Mouse (Mus musculus) urinary bladder, adult 18-20 months (tissue): ENCODE data around the gene Lingo1.

Experiments
- DNase-seq, 2 experiments: peaks; one replicate each; pipeline ENCODE4 v3.0.0; 2022; ENCODE audit warnings: low spot score in 2 of 2, mixed read lengths in 2 of 2

Lingo1 gene

DNA sequence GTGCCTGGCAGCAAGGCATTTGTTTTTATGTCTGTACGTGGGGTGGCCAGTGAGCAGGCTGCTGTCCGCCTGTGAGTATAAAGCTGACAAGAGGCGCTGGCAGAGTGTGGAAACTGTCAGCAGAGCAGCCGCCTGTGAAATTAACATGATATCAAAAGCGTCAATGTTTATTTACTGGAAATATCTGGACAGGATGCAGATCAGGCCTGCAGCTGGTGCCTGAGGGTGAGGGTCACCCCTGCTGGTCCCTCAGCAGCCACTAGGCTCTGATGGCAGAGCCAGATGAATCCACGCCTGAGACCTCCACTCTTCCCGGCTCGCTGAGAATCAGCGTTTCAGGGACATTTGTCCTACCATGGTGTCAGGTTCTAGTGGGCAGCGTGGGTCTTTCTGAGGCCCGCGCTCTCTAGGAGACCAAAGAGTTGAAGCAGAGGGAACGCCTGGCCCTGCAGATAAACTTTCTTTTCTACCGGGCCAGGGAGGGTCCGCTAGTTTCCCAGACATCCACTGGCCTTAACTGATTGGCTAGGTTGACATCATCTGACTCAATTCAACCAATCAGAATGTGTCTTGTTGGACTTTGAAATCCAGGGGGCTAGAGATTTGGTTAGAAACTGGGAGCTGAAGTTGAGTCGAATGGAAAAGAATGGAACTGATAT, 190.1 kb downstream of the Lingo1 start:
- no peak for DNase-seq

DNA sequence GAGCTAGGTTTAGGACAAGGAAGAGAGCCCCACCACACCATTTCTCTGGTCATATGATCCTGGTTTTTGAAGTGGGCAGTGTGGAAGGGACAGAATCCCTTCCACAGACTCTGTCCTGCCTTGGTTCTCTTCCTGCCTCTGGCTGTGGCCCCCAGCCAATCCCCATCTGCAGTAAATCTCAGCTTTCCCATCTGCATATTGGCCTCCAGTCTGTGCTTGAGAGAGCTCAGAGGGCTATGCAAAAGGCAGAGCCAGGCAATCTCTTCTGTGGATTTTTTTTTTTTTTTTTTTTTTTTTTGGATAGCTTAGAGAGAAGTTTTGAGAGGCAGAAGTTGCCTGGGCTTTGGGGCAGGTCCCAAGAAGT, 190.8 kb downstream of the Lingo1 start:
- DNase-seq, result no peak

DNA sequence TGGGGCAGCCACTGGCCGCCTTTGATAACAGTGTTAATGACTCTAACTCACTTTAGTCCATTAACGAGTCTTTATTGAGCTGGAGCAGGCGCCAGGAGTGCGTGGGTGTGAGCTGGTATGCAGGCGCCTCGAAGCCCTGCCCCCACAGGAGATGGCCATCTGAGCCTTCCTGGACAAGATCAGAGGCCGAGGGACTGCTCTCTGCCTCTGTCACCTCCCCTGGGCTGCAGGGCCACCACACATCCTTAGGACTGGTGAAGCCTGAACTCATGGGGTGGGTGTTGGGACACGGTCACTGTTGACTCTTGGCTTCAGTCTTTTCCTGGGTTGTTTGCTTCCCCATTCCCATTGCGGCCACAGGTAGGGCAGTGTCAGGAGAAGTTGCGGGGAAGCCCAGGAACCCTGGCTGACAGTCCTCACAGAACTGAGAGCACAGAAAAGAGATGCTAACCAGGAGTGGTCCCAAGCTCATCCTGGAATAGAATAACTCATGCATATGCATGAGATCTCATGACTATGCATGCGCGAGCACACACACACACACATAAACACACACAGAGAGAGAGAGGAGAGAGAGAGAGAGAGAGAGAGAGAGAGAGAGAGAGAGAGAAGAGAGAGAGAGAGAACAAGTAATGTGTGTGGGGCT, 191.3 kb downstream of the Lingo1 start:
- DNase-seq, result no peak

DNA sequence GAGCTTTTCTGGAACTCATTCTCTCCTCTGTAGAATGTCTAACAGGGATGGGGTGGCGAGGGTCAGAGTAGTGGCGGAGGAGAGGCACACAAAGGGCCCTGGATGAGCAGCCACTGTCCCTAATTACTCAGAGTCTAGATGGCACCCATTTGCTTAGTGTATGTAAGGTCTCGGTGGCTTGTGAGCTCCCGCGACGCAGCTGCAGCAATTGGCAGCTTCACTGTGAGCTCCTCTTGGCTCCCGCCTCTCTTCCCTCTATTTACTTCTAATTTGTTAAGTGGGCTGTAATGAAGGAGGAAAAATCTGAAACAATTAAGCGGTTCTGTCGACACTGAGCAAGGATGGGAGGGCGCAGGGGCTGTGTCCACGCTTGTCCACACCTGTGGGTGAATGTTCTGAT, 195.6 kb downstream of the Lingo1 start:
- no peak for DNase-seq

DNA sequence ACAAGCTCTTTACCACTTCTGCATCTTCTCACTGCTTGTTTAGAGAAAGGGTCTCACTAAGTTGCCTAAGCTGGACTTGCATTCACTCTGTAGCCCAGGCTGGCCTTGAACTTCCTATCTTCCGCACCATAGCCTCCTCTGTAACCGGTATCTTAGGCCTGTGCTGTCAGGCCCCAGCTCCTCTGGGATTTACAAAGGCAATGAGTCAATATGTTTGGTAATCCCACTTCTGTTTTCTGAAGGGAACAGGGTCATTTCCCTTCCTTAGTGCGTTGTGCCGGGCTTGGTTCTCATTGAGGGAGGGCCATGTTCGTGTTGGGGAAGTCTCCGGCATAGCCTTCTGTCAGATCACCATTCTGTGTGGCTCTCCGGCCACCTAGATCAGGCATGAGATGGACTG, 203.6 kb downstream of the Lingo1 start:
- DNase-seq, result no peak

DNA sequence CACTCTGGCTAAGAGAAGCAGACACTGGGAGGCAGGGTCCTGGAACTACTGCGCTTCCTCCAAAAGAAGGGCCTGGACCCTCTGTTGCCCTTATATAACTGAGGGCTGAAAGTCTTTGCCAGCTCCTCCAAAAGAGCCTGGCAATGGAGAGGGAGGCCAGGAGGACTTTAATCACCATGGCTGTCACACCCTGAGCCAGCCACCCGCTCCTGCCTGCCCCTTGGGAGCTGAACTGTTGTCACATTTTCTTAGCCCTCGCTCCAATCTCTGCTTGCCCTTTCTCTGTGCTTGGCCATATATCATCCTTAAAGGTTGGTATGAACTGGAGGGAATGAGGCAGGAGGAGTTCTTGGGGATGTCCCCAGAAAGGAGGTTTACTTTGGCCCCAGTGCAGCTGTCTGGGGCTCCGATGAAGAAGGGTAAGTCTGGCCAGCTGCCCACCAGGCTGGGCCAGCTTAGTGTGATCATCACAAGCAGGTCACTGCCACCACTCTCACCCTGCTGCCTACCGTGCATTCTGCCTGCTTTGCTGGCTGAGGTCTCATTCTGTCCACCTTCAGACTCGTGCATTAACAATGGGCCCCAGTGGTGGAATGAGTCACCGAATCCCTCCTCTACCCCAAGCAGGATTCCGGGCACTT, 204.9 kb downstream of the Lingo1 start:
- no peak for DNase-seq

DNA sequence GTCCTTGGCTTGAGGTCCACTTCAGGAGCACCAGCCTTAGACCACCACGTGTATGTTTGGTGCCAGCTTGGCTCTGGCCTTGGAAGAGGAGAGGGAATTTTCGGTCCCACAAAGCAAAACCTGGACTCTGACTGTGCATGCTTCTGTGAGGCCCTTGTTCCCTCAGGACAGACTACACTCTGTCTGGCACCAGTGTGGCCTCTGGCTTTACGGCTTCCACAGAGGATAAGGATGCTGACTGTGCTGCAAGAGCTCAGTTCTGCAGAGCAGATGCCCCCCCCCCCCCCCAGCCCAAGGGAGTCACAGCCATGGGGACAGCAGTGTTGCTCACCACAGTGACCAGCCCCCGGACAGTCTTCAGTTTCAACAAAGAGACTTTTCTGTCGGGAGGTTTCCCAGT, 206.5 kb downstream of the Lingo1 start:
- DNase-seq, result no peak

DNA sequence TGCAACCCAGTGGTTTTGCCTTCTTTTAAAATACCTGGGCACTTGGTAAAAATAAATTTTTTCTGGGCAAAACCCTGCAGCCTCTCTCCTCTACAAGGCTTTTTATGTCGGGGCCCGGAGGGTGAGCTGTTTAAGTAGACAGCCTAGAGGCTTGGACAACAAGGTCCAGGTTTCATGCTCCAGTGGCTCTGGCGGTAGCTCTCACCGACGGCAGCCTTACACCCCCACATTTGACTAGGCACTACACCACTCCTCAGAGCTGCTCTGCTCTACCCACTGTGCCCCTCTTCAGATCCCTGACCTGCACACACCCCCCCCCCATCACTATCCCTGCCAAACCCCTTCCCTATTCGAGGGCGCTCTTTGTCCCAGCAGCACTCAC, 212.2 kb downstream of the Lingo1 start:
- no peak for DNase-seq

DNA sequence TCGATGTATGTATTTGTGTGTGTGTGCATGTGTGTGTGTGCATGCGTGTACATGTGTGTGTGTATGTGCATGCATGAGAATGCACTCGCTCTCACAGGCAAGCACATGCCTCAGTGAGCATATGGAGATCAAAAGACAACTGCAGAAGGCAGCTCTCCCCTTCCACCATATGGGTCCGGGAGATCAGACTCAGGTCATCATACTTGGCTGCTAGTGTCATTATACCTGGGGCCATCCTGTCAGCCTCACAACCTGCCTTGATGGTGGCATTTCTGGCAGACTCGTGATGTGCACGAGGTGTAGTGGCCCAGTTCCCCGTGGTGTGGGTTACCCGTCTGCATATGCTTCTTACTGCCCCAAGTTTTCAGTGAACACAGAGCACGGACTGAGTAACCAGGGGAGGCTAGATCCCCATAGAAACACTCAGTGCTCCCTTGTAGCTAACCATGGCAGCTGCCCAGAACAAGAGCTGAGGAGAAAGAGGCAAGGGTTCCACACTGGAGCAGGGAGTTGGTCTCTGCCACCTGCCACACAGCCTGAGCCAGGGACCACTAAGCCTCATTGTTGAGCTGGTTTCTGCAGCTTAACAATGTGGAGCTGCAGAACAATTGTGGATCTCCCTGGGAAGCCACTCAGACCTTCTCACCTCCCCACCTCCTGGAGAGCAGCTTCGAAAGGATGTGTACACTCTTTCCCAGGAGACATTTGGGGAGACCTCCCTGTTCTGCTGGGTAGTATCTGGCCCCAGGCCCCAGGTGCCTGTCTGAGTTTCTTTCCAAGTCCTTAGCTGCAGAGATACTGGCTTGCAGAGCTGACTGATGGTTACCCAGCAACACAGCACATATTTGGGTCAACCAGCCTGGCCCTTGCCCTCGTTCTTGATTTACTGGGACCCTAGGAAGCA, 212.9 kb downstream of the Lingo1 start:
- DNase-seq, result no peak

DNA sequence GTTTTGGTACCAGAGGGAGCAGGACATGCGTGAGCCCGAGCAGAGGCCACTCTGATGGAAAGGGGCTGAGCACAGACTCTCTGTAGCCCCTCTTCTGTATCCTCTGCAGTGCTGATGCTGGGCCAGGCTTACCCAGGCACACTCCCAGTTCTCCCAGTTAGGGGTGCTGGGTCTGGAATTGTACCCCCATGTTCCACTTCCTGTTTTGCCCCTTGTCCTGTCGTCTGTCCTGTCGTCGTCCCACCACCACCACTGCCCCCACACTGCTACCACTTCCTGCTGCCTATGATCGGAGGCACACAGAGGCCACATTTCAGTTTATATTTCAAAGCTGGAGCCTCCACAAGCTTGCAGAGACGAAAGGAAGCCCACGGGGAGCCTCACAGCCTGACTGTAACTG, 213.6 kb downstream of the Lingo1 start:
- no peak for DNase-seq

DNA sequence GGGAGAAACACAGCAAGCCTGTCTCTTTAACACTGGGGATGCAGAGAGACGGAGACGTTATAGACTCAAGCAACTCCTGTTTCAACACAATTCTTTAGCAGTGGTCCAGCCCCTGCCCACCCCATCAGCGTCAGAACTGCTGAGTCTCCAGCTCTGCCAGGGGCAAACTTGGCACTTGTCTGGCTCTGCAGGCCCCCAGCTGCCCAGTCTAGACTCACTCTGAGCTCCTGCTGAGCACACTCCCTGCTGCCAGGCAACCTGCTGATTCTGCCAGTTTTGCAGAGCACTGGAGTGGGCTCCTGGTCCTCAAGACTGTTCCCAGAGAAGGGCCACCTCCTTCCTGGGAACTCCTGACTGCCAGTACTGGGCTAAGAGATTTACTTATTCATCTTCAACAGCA, 214.6 kb downstream of the Lingo1 start:
- no peak for DNase-seq

DNA sequence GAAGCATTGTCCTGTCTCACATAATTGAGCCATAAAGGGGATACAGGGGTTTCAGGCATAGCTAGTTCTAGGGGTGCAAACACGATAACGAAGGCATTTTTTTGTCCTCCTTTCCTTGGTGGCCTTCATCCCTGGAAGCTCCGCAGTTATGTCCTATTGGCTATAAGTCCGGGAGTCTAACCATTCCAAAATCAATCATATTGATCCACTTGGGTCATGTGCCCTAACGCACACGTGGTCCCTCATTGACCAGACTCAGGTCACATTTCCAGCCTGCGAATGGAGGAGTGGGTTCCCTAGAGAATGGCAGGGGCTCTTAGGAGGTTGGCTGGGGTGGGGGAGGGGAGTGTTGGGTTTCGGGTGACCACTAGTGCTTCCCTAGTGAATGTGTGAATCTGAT, 215.3 kb downstream of the Lingo1 start:
- DNase-seq, result no peak

DNA sequence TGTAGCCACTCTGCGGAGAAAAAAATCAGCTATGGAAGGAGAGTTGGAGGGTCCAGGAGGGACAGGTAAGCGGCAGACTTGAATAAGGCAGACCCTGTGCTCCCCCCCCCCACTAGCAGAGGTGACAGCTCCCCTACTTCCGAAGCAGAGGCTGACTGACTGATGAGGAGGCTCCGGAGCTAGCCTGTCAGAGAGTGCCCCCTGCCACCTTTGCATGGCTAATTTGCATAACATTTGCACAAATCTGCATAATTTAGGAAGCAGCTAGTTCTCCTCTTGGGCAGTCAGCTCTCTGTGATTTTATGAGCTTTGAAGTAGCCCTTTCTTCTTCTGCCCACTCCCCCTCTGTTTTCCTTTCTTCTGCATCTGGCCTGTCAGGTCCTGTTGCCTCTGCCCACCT, 216.2 kb downstream of the Lingo1 start:
- no peak for DNase-seq

DNA sequence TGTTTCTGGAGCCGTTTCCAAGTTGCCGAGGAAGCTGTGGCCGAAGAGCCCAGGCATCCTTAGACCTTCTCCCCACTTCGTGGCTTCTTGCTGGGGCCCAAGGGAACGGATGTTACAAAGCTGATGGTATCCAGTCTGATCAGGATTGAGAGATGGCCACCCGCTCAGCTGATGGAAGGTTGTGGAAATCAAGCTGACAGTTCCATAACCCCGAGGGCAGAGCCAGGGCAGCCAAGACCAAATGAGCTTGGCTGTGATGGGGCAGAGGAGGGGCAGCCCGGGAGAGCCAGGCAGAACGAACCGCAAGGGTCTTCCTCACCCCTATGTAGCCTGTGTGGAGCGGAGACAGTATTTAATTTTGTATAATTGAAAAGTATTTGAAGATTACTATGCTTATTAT, 218.9 kb downstream of the Lingo1 start:
- DNase-seq, result no peak

DNA sequence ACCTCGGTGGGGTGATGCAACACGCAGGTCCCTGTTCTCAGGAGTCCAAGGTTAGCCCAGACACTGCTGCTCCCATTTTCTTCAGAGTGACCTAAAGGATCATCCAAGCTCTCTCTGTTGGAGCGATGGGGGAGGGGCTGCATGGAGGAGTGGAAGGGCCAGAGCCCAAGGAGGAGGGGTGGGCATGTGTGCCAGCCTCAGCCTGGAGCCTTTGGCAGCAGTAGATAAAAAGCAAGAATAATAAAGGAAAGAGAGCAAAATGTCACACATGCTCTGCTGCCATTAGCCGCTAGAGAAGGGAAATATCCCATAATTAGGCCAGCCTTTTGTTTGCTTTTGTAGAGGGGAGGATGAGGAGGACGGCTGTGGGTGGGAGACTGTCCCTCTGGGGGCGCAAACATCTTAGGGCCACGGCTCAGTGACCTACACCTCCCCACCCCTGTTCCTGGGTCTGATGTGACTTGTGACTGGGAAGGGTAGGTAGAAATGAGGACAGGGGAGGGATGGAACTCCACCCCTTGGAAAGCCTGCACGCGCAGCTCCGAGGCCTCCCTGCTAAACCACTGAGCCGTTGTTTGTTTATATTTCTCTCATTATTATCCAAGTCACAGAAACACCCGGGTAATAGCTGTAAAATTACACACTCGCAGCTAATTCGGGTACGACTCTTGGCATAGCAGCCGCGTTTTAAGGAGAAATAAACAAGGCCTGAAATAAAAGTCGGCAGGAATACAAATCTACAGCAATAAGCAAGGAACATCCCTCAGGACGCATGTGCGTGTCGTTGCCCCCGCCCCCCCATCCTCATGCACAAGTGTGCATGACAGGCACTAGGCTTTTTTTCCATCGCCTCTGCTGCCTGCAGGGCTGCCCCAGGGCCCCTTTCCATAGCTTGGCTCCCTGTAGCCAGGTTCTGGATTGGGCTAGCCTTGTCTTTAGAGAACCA, 223.5 kb downstream of the Lingo1 start:
- DNase-seq, result no peak
